Mouse (Mus musculus): ENCODE measurements at regions not wholly inside any gene's neighbourhood (a gene's known extent, or its start where the extent isn't known, plus 50 kb on each side); places are given as distances from the start of the nearest gene placed in this dataset.

DNA sequence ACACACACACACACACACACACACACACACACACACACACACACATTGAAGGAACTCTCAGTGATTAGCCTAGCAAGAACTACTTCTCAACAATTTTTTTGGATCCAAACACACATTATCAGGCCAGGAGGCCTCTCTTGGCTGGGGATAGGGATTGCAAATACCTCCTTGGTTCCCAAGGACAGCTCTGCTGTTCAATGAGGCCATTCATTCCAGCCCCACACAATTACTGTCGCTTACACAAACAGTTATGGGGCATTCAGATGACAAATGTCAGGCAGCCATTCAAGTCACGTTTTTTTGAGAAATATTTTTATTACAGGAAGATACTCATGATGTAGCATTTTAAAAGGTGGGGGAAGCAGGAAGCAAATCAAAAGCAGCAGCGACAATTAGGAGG lies 540.1 kb downstream of the Dhx35 start:
- no peak overlapping the region for H3K9ac ChIP-seq
- H3K36me3 ChIP-seq, result no peaks in the 10 kb centered on the region
- no peak overlapping the region for H3K4me3 ChIP-seq
- ATAC-seq (ENCODE audit: low FRiP score), result no peak
- H3K4me2 ChIP-seq (replicated peaks), result no peak overlapping the region
- H3K4me1 ChIP-seq, result no peaks in the 10 kb centered on the region
- H3K9me3 ChIP-seq (replicated peaks), result no peaks in the 10 kb centered on the region
- no peak overlapping the region for H3K27ac ChIP-seq
- 58% methylated on average over 3 of the region's 3 CpGs for WGBS
- H3K27me3 ChIP-seq, result no peaks in the 10 kb centered on the region

DNA sequence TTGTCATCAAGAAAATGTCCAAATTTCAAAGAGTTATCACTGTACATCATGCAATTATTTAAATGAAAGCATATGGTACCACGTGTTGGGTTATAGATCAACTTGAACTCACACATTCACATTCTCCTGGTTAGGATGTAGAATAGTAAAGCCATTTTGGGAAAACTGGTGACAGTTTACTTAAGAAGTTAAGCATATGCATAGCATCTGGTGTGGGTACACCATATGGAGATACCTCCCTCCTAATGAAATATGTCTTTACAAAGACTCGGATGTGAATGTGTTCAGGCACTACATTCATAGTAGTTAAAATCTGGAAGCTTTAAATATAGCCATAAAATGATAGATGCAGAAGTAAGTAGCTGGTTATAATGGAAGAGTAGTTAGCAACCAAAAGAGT lies 542.0 kb downstream of the Dhx35 start:
- Histone ChIP-seq H3K36me3 (no peaks in the 10 kb centered on the region), H3K4me2 (replicated peaks) (no peak overlapping the region), H3K9ac (no peak overlapping the region), H3K27me3 (no peaks in the 10 kb centered on the region), H3K4me1 (no peaks in the 10 kb centered on the region), H3K4me3 (no peak overlapping the region), H3K9me3 (replicated peaks) (no peaks in the 10 kb centered on the region), H3K27ac (no peak overlapping the region)
- no peak for ATAC-seq (ENCODE audit: low FRiP score)
- WGBS, result 79% methylated on average over 2 of the region's 2 CpGs

GRCm38 (mm10) chr2:159343624-159344560 lies 549.3 kb downstream of the Dhx35 start:
- no peaks in the 10 kb centered on the region for H3K9me3 ChIP-seq (replicated peaks)
- H3K9ac ChIP-seq, result no peak overlapping the region
- 71% methylated on average over 5 of the region's 5 CpGs for WGBS
- H3K27me3 ChIP-seq, result no peaks in the 10 kb centered on the region
- ATAC-seq (ENCODE audit: low FRiP score), result no peak
- H3K4me1 ChIP-seq, result no peaks in the 10 kb centered on the region
- no peak overlapping the region for H3K27ac ChIP-seq
- no peak overlapping the region for H3K4me2 ChIP-seq (replicated peaks)
- no peaks in the 10 kb centered on the region for H3K36me3 ChIP-seq
- H3K4me3 ChIP-seq, result no peak overlapping the region

GRCm38 (mm10) chr2:159354247-159354646 lies 559.6 kb downstream of the Dhx35 start:
- H3K9ac ChIP-seq, result no peak overlapping the region
- no peak for ATAC-seq (ENCODE audit: low FRiP score)
- no peaks in the 10 kb centered on the region for H3K27me3 ChIP-seq
- H3K9me3 ChIP-seq (replicated peaks), result no peaks in the 10 kb centered on the region
- H3K36me3 ChIP-seq, result no peaks in the 10 kb centered on the region
- WGBS, result 82% methylated on average over 2 of the region's 2 CpGs
- H3K27ac ChIP-seq, result no peak overlapping the region
- H3K4me3 ChIP-seq, result no peak overlapping the region
- H3K4me2 ChIP-seq (replicated peaks), result no peak overlapping the region
- H3K4me1 ChIP-seq, result no peaks in the 10 kb centered on the region

- no peak overlapping the region for H3K27ac ChIP-seq
- H3K9me3 ChIP-seq (replicated peaks), result no peaks in the 10 kb centered on the region
- no peaks in the 10 kb centered on the region for H3K4me1 ChIP-seq
- H3K27me3 ChIP-seq, result no peaks in the 10 kb centered on the region
- WGBS, result 60% methylated on average over 5 of the region's 5 CpGs
- H3K36me3 ChIP-seq, result no peaks in the 10 kb centered on the region
- H3K9ac ChIP-seq, result no peak overlapping the region
- no peak for ATAC-seq (ENCODE audit: low FRiP score)
- H3K4me3 ChIP-seq, result no peak overlapping the region
- H3K4me2 ChIP-seq (replicated peaks), result no peak overlapping the region
Measured at GRCm38 (mm10) chr2:159356503-159356902, 561.9 kb downstream of the Dhx35 start.

GRCm38 (mm10) chr2:159361371-159361770 lies 566.8 kb downstream of the Dhx35 start:
- Histone ChIP-seq H3K4me3 (no peak overlapping the region), H3K36me3 (no peaks in the 10 kb centered on the region), H3K27me3 (no peaks in the 10 kb centered on the region), H3K4me2 (replicated peaks) (no peak overlapping the region), H3K27ac (no peak overlapping the region), H3K4me1 (no peaks in the 10 kb centered on the region), H3K9ac (no peak overlapping the region), H3K9me3 (replicated peaks) (no peaks in the 10 kb centered on the region)
- 87% methylated on average over 3 of the region's 3 CpGs for WGBS
- ATAC-seq (ENCODE audit: low FRiP score), result no peak

DNA sequence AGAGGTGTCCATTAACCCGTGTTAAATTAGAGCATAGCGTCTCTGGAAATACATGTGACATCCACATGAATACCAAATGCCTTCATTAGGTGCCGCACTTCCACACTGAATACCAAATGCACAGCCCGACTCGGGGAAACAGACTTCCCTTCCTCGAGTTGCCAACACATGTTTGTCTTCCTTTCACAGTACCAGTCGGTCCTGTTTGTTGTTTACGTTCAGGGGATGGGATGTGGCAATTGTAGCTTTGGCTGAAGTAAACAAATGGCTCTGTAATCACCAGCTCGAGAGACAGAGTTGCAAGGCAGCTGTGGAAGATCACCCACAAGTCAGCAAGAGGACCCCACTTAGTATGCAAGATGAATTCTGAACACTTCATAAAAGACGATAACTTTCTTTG lies 598.3 kb downstream of the Dhx35 start:
- Histone ChIP-seq H3K27ac (no peak overlapping the region), H3K4me3 (no peak overlapping the region), H3K36me3 (no peaks in the 10 kb centered on the region), H3K27me3 (no peaks in the 10 kb centered on the region), H3K4me2 (replicated peaks) (no peak overlapping the region), H3K9ac (no peak overlapping the region), H3K9me3 (replicated peaks) (no peaks in the 10 kb centered on the region), H3K4me1 (no peaks in the 10 kb centered on the region)
- WGBS, result 74% methylated on average over 10 of the region's 10 CpGs
- no peak for ATAC-seq (ENCODE audit: low FRiP score)

DNA sequence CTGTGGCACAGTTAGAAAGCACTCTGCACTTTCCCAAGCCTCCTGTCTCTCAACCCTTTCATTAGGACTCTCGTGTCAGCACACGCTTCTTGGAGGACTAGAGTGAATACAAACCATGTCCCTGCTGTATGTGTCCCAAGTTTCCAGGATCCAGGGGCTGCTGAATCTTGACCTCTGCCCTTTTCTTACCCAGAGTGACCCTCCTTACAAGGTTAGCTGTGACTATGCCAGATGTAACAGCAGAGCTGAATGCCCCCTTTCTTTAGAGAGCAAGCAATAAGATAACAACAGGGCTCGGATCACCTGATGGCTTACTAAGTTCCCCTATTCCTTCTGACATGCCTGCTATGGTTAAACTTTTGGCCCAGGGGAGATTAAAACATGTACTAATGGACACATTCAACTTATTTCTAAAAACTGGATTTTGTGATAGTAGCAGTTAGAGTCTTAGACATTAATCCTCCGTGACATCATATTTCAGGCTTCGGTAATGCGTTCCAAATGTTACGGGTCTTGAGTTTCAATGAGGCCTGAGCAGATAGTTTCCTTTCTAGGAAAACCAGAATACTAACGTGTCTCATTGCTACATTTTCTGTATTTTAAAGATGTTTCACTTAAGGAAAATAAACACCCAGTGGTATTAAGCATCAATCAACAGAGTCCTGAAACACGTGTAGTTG lies 607.0 kb downstream of the Dhx35 start:
- H3K4me2 ChIP-seq (replicated peaks), result no peak overlapping the region
- 59% methylated on average over 9 of the region's 9 CpGs for WGBS
- no peak overlapping the region for H3K9ac ChIP-seq
- H3K27ac ChIP-seq, result no peak overlapping the region
- H3K9me3 ChIP-seq (replicated peaks), result no peaks in the 10 kb centered on the region
- H3K4me3 ChIP-seq, result no peak overlapping the region
- no peaks in the 10 kb centered on the region for H3K4me1 ChIP-seq
- H3K36me3 ChIP-seq, result no peaks in the 10 kb centered on the region
- ATAC-seq (ENCODE audit: low FRiP score), result no peak
- no peaks in the 10 kb centered on the region for H3K27me3 ChIP-seq

DNA sequence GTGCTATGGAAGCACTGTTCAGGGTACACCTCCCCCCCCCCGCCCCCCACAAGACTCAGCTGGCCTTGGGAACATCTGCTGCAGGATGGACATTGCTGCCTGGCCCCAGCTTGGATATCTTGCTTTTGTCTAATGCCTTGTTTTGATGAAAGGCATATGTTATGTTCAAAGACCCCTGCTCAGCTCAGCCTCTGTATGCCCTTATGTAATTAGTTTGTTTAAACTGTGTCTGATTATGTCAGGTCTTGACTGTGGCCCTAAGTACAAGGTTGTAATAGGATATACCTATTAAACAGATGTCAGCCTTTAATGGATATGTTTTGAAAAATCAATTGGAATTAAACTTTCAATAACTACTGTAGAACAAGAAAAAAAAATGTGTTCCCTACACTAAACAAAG lies 610.3 kb downstream of the Dhx35 start:
- Histone ChIP-seq H3K4me2 (replicated peaks) (no peak overlapping the region), H3K9me3 (replicated peaks) (no peaks in the 10 kb centered on the region; the same call in 1 of the 2 replicates), H3K27me3 (no peaks in the 10 kb centered on the region), H3K9ac (no peak overlapping the region), H3K4me1 (no peaks in the 10 kb centered on the region), H3K4me3 (no peak overlapping the region), H3K27ac (no peak overlapping the region), H3K36me3 (no peaks in the 10 kb centered on the region)
- WGBS, result 60% methylated on average over 1 of the region's 1 CpGs
- ATAC-seq (ENCODE audit: low FRiP score), result no peak

DNA sequence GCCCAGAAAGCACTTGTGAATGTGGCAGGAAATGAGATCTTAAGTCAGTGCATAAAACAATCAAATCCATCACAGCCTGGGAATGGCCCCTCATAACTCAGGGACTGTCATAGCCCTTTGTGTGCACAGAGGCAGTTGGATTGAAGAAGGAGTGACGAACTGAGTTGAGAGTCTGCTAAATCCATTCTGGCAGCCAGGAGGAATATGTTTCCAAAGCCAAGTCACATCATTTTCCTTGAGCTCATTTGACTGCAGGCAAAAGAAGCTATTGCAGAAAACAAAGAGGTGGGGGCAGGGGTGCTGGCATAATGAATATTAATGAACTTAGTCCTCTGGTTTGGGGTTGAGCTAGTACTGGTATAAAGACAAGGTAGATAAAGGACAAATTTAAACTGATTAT lies 620.0 kb downstream of the Dhx35 start:
- no peaks in the 10 kb centered on the region for H3K9me3 ChIP-seq (replicated peaks)
- H3K36me3 ChIP-seq, result no peaks in the 10 kb centered on the region
- H3K4me3 ChIP-seq, result no peak overlapping the region
- WGBS, result 24% methylated on average over 1 of the region's 1 CpGs
- no peak overlapping the region for H3K9ac ChIP-seq
- peaks cover 8% of the 10 kb centered on the region; the same call in 1 of the 2 replicates for H3K4me1 ChIP-seq
- no peaks in the 10 kb centered on the region for H3K27me3 ChIP-seq
- H3K27ac ChIP-seq, result no peak overlapping the region; the same call in 1 of the 2 replicates
- no peak overlapping the region for H3K4me2 ChIP-seq (replicated peaks)
- 0 out of 2 replicates have a peak, but pooled peaks have one; percentile 40 for ATAC-seq (ENCODE audit: low FRiP score)

GRCm38 (mm10) chr2:159418371-159418940 lies 623.8 kb downstream of the Dhx35 start:
- no peaks in the 10 kb centered on the region for H3K36me3 ChIP-seq
- no peak overlapping the region for H3K27ac ChIP-seq
- peaks cover 11% of the 10 kb centered on the region for H3K4me1 ChIP-seq
- H3K4me2 ChIP-seq (replicated peaks), result no peak overlapping the region
- WGBS, result 57% methylated on average over 7 of the region's 7 CpGs
- H3K9ac ChIP-seq, result no peak overlapping the region
- H3K4me3 ChIP-seq, result no peak overlapping the region
- H3K27me3 ChIP-seq, result no peaks in the 10 kb centered on the region
- no peaks in the 10 kb centered on the region for H3K9me3 ChIP-seq (replicated peaks)
- ATAC-seq (ENCODE audit: low FRiP score), result no peak

DNA sequence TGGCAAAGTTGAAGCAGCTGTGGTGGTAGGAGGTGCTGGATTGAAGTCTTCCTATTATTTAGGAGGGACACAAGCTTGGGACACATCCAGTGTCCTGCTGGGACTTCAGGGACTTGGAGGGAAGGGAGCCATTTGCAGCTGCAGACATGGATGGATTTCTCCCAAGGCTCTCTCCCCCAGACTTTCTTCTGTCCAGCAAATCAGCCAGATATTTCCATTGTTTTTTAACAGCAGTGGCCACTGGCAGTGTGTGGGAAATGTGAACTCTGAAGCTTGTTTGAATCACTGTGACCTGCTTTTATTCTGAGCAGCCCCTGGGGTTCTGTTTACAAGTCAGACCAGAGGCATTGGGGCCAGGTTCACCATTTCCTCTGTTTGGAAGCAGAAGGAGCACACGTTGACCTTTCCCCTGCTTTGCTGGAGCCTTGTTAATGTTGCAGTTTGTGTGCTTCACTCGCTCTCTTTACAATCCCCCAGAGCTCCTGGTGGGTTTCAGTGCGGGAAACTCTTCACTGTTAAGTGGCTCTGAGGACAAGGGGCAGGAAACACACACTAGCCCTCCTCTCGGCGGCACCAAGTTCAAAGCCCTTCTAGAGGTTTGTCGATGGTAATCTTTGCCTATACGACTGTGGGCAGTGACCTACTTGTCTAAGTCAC lies 627.8 kb downstream of the Dhx35 start:
- Histone ChIP-seq H3K9me3 (replicated peaks) (no peaks in the 10 kb centered on the region), H3K4me1 (peaks cover 4% of the 10 kb centered on the region), H3K27me3 (no peaks in the 10 kb centered on the region), H3K9ac (no peak overlapping the region), H3K27ac (no peak overlapping the region), H3K4me2 (replicated peaks) (no peak overlapping the region), H3K4me3 (no peak overlapping the region), H3K36me3 (no peaks in the 10 kb centered on the region)
- ATAC-seq (ENCODE audit: low FRiP score), result no peak
- WGBS, result 35% methylated on average over 7 of the region's 7 CpGs
